Mouse (Mus musculus) mature B cell (primary cell): ENCODE results near the gene Nos1ap.

Experiments
- in situ Hi-C: fragments of 300-500 bp; cut with MboI; formaldehyde crosslinking; loops from 2 replicates; pipeline ENCODE4 v1.14.3; 2019

The Nos1ap gene

DNA sequence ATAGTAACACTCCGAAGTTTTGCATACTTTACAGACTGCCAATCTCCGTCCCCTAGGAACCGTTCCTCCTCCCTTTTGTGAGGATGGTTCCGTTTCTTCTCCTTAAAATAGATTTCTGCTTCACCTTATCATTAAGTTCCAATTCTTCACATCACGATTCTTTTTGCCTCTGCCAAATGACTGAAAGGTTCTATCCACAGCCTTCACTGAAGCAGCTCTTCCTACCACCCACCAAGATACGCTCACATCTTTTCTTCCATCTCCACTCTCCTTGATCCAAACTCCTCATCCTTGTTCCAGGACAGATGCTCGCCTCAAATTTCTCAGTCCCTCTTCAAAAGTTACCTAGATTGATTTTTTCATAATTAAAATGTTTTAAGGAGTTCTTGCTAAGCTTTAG is 220.8 kb downstream of the Nos1ap start:
- in situ Hi-C loops, result no loop called here

DNA sequence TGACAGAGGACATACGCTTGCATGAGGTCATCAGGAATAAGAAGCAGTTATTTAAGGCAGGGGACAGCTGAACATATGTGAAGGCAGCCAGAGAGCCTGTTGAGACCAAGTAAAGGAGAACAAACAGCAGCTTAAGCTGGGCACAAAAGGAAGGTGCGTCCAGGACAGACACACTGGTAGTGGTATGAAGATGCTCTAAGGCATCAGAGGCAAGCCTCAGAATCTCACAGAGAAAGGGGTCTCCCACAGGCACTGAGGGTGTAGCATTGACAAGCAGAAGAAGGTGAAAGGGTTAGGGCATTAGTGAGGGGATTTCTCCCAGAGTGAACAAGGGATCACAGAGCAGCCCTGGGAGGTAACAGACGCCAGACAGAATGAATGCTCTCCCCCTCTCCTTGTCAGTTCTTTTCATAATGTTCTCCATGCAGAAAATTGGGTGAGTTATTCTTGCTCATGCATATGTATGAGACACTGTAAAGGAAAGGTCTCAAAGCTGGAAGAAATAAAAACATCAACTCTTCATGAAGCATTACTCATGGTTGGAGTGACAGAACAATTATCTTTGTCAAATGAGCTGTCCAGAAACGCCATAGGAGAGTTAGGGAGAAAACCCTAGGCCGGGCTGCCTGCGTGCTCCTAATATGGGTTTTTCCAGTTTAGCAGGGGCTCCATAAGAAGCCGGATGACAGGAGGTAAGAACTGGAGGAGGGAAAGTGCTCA is 222.5 kb downstream of the Nos1ap start:
- in situ Hi-C loops, result no loop called here

DNA sequence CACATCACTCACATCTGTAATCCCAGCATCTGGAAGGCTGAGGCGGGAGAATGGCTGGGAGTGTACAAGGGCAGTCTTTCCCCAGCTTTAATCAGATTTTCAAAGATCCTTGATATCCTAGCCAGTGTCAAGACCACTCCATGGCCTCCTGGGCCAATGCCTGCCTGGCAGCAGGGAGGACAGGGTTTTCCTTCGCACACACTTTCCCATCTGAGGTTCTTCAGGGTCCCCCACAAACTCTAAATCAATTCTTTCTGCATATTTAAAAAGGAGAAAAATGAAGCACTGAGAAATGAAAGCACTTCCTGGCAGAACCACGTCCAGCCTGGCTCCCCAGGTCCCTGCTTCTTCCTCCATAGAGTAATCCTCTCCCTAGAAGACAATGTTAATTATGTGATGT is 225.9 kb downstream of the Nos1ap start:
- in situ Hi-C loops, result no loop called here

DNA sequence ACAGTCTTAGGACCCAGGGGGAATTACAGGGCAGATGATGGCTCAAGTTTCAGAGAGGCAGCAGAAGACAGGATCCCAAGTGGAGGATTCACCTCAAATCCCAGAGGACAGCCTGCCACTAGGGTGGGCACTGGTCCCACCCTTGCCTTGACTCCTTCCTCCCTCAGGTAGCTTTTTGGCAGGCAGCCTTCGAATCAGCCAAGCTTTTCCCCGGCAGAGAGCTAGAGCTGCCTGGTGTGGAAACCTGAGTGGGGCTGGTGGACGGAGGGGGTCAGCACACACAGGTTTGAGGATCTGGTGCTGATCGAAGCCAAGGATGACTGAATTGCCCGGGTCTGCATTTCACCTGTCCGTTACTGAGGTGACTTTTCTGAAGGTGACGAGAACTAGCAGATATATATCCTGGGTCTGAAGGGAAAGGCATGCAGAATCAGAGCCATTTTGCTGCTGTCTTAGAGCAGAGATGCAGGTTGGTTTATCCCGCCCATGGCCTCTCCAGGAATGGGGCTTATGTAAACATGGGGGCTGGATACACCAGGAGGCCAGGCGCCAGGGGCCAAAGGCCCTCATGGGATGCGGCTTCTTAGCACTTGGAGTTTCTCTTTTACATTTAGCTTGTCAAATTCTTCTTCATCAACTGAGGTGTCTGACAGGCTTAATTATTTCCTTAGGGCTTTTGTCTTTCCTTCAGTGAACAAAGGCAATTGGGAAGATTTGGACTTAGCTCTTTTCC is 229.3 kb downstream of the Nos1ap start:
- in situ Hi-C loops, result no loop called here

DNA sequence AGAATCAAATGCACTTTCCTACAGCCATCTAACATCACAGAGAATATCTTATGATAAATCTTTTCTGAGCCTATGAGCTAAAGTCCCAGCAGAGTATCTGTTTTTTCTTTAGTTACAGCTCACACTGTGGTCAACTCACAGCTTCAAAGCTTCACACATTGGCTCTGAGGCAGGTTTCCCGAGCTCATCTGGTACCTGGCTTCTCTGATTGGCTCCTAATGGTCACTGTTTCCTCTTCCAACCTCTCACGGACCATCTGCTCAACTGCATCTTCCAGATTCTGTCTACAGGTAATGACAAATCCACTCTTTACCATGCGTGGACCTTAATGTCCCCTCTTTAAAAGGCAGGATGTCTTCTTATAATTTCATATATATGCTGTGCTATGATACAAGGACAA is 236.3 kb downstream of the Nos1ap start:
- in situ Hi-C loops, result no loop called here

DNA sequence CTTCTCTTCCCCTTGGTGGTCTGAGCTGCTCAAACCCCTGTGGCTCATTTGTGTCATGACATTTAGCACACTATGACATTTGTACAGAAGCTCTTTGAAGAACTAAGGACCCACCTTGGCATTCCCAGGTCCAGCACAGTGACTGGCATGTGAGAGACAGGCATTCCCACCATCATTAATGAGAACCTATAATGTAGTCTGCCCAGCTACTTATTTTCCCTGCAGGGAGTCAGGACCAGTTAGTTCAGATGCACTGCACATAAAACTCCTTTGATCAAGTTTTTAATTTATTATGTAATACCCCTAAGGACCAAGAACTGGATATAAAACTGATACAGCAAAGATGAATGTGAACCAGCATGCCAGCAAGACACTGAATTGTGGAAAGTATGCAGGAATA is 238.6 kb downstream of the Nos1ap start:
- in situ Hi-C loops, result no loop called here

DNA sequence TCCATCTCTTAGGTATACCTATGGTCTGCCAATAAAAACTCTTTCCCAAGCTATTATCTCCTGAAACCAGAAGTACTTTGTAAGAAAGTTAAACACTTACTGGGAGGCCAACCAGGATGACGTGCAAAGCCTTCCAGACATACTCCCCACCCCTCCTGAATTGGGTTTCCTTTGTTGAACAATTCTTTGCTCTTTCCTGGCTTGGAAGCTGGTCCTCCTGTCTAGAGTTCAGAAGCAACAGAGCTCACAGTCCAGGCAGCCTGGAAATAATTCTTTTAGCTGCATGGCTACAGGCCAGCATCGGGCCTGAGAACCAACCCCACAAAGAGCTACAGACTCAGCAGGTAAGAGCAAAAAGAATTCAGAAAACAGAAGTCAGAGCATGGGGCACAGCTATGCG is 243.4 kb downstream of the Nos1ap start:
- in situ Hi-C loops, result no loop called here

DNA sequence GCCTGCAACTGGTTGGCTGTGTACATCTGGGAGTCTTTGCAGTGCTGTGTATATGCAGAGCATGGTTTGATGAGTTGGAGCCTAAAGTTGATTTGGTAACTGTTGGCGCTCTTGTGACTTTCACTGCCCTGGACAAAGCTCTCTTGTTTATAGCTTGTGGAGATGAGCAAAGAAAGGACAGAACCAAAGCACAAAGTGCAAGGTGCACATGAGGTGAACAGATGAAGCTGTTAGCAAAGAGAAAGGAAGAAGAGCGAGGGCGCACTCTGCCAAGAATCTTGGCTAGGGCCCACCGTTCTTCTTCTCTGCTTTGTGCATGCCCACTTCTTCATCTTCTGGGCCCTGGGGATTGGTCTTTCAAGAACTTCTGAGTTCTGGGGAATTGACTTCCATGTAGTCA is 245.8 kb downstream of the Nos1ap start:
- in situ Hi-C loops, result no loop called here

DNA sequence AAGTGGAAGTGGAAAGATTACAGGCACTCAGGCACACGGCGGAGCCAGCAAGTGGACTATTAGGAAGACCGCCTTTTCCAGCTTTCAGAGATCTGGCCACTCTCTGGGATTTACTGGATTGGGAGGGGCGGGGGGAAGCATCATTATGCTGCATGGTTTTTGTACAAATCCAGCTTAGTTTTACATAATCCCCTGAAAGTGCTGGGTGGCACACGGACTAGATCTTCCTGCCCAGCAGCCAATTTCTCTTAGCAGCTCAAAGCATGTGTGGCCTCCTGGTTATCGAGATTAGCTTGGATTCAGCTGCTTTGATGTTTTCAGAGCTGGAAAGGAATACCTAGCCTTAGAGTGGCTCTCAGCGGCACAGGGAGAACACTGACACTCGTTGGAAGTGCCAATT is 246.6 kb downstream of the Nos1ap start:
- in situ Hi-C loops, result no loop called here

DNA sequence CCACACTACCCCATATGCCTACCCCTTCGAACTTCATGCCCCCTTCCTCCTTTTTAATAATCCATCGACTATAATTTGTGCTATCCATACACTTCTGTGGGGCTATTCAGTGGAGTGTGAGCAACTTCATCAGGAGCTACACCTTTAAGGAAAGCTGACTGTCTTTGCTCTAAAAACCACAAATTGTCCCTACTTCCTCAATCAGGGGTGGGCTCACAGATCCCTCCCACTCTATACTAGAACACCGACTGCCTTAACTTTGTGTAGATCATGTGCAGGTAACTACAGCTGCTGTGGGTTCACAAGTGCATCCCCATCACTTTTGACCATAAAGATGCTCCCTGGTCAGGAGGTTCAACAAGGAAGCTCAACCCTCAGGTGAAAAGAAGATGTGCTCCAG is 249.7 kb downstream of the Nos1ap start:
- in situ Hi-C loops, result no loop called here

DNA sequence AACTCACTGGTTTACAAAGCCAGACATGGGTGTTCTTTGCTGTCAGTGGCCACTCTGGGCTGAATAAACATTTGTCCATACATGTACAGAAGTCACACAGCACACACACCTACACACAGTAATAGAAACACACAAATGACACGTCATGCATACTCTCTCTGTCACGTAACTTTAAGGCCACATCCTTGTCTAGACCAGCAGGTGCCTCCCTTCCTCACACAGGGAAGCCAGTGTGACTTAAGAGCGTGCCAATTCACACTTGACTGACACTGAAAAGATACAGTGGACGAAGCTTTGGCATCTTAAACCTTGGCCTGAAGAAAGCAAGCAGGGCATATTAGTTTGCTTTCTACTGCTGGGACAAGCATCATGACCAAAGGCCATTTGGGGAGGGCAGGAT is 256.9 kb downstream of the Nos1ap start:
- in situ Hi-C loops, result no loop called here

DNA sequence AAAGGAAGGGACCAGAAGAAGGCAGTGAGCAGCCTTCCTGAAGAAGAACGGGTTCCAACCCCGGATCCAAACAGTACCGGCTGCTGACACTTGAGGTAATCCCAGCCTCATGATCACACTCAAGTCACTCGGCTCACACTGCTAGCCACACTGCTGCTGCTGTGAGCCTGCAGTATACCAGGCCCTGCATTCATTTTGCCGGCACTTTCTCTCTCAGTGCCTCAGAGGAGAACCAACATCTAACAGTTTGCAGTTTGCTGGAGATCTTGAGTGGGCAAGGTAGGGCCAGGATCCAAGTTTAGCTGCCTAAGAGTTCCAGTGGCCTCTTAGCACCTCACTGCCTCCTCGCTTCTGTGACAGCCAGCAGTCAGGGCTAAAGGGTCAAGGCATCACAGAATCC is 257.7 kb downstream of the Nos1ap start:
- in situ Hi-C loops, result no loop called here

DNA sequence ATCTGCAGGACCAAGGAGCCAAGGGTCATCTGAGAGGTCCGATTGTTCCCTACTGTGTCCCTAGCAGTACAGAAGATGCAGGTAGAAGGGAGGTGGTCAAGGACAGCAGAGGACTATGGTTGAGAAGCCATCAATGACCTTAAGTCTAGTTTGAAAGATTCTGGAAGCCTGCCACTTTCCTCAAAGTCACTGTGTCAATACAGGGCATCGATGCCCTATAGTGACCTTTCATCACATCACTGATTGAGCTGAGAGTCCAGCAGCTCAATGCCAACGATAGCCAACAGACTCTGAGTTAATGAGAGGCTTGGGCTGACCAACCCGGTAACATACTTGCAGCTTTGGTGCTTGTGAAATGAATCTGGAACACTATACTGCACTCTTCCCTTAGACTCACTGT is 264.4 kb downstream of the Nos1ap start:
- in situ Hi-C loops, result no loop called here

DNA sequence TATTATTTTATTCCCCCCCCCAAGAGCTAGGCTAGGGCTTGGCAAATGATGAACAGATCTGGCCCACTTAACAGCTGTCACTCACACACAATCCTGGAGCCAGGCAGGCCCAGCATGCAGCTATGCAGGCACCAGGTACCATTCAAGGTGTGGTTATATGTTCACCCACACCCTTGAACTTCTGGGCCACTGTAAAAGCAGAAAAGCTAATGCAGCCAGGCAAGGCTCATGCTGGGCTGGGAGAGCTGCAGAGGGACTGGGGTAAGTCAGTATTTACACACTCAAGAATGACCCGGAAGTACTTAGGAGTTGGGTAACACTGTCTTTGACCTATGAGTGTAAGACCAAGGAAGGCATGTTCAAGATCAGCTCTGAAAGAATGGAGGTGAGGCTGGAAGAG is 265.3 kb downstream of the Nos1ap start:
- in situ Hi-C loops, result no loop called here

DNA sequence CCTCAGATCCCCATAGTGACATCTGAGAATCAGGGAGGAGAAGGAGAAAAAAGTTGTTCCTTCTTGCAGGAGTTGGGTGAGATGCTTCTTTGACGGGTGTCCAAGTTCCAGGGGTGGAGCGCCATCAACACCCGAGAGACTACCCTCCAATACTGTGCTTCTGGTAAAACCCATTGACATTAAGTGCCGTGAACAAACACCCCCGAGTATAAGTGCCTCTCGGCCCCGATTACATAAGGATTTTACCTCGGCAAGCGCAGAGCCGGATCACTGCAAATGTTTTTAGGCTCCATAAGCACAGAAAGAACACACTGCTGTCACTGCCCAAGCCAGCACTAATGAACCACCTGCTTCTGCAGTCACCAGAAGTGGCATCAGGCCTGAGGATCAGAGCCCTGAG is 266.7 kb downstream of the Nos1ap start:
- in situ Hi-C loops, result no loop called here

DNA sequence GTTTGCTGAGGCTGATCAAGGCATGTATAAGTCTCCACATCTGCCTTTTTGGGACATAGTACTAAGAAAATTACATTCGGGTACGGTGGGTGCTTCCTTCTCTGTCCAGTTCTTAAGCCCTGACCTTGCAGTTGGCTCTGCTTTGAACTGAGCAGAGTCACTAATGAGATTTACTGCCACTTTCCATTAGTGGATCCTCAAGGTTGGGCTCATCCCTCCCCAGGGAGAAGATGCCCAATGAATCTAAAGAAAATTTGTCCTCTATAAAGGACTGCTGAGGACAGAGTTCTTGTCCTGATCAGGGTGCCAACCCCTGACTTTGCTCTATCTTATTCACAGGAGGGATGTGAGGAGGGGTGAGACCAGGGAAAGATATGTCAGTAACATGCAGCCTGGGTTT is 267.6 kb downstream of the Nos1ap start:
- in situ Hi-C loops, result no loop called here

DNA sequence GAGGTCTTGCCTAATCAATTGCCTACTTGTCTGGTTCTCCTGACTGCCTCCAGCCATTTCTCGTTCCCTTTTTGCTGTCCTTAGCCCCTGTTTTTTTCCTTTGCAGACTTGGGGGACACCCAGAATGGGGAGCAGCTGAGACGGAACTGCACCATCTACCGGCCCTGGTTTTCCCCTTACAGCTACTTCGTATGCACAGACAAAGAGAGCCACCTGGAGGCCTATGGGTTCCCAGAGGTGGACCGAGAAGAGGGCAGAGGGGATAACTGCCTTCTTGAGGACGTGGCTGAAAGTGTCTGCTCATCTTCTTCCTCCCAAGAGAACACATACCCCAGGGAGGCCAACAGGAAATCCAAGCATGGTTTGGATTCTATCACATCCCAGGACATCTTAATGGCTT is 278.2 kb downstream of the Nos1ap start:
- in situ Hi-C loops, result no loop called here

DNA sequence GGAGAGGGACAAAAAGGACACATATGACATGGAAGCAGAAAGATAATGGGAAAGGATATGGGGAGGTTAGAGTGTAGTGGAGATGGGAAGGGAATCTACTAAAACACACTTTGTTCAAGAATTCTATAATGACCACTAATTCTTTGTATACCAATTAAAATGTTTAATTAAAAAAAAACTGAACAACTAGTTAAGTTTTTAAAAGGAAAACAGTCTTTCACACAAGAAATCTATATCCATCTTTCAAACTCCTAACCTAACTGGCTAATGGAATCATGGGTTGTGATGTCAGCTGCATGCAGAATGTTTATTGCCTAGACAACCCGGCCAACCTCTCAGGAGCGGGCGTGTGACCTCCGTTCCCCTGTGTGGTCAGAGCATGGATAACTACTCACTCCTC is 281.2 kb downstream of the Nos1ap start, which contains the start of gene Spata46:
Gene Spata46, plus strand, starts transcription at position 301 of the 400 bp plus-strand sequence.
- in situ Hi-C loops, result no loop called here

DNA sequence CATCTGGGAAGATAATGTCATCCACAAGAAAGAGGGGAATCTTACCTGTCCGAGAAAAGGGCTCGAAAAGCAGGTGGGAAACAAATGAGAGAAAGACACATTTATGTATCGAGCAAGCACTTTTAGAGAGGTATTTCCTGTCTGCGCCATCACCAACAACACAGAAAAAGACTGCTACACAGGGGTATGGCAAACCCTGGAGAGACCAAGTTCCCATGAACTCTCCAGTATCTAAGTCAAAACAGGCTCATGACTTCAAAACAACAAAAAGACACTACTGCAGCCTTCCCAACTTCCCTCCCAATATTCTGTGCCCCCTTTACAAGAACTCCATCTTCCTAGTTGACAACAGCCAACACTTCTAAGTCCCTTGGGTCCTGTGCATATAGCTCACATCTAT is 283.4 kb downstream of the Nos1ap start, which contains the start of gene Gm7694:
Gene Gm7694, minus strand, starts transcription at position 101 of the 400 bp plus-strand sequence.
- in situ Hi-C loops, result no loop called here

DNA sequence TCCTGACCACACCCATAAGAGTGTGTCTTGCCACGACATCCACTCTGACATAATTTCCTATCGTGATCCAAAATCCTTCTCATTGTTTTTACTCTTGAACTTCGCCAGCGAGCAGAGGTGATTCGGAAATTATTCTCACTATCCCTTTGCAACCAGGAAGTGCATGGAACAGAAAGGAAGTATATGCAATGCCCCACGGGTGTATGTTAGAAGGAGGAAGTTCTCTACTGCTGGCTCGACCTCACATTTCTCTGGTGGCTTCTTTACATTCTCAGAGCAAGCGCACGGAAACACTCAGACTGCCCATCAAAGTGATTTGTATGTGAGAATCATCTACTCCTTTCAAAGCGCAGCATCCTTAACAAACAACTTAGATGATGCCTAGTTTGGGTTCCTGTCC is 284.7 kb downstream of the Nos1ap start:
- in situ Hi-C loops, result no loop called here

DNA sequence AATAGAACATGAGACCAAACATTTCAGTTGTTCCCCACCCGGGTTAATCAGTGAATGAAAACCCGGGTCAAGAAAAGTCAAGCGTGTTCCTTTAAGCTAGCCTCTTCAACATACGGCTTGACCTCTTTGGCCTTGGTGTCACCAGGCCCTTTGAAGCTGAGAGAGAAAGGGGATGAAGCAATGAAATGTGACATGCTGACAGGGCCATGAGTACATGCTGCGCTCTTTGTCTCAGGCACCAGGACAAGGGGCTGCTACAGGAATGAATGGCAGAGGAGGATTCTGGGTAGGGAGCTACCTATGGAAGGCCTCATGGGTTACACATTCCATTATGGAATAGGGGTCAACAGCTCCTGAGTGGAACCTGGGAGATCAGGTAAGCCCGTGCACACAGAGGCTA is 286.6 kb downstream of the Nos1ap start:
- in situ Hi-C loops, result no loop called here

DNA sequence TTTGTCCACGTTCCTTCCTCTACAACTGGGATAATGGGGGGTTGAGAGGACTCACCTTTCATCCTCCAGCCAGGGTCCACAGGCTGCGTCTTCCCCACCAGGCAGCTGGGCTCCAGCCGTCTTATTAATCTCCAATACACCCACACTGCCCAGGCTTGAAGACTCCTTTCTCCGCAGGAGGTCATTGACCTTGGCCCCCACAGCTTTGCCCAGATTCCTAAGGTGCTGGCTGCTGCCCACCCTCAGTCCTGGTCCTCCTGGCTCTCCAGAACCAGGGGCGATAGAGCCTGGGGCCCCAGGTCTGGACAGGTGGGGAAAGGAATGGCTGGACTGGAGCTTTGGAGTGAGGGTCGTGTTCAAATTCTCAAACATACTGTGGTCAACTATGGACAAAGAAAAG is 287.2 kb downstream of the Nos1ap start:
- in situ Hi-C loops, result no loop called here

DNA sequence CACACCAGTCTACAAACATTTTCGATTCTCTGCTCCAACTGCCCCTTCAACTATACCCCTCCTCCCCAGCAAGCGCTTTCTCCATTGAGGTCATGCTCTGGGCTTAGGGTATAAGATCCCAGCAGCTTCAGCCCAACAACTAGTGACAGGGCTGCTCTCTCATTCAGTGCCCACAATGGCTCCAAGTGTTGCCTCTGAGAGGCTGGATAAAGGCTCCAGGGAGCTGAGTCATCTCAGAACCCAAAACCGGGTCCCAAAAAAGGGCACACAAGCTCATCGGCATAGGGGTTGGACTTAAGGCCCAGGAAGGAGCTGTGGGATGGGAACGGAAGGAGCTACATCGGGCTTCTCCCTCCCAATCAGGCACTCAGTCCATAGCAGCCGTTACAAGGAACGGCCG is 288.0 kb downstream of the Nos1ap start:
- in situ Hi-C loops, result no loop called here

DNA sequence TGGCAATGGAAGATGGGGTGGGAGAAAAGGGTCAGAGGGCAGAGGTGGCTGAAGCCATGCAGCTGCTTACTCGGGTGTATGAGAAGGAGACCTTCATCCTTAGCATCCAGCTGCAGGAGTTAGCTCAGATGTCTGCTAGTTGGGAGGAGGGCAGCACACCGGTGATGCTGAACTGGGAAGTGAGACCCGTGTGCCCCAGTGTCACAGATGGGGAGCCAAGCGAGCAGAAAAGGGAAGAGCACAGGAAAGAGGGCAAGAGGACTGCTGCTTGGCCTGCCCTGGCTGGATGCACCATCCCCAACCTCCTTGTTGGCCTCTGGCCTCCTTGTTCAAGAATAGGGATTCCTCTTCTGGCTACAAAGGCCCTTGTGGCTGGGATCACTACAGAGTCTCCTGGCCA is 290.2 kb downstream of the Nos1ap start:
- in situ Hi-C loops, result no loop called here
